Comparison of ENCODE assay signal across 8 mouse cellular contexts in genomic region chr16:22655812-22656211, GRCm38 (mm10). TPM values are rescaled to one million over a fixed set of nuclear protein-coding genes. Genes with fewer than 3 reads are reported as not detected.
DNase-seq lines count a peak whose midpoint lies in the region; ATAC-seq and TF ChIP-seq lines count a peak whose summit lies in the region.

No protein-coding gene starts in this region.

- DNase-seq in layer of hippocampus, adult 2 months (ENCODE audit: low spot score in 2 of 2) = no peak
- DNase-seq in layer of hippocampus, postnatal 14 days (ENCODE audit: low spot score in 2 of 2) = no peak
- peak; percentile 27 to 57 for DNase-seq in cerebellum, postnatal 36 days
- DNase-seq in natural killer cell, adult 2 months (ENCODE audit: low spot score in 2 of 2) = no peak
- no peak for DNase-seq in heart, adult 11 months

- peak overlapping the region; percentile 98 for H3K27ac ChIP-seq in layer of hippocampus, adult 2 months
- no peak overlapping the region for H3K27ac ChIP-seq in limb, embryonic 12.5 days
- H3K27ac ChIP-seq in stomach, embryonic 16.5 days (ENCODE audit: low read length) = no peak overlapping the region

- ATAC-seq in limb, embryonic 12.5 days (ENCODE audit: insufficient number of reproducible peaks, insufficient read depth, low FRiP score, low TSS enrichment, low read depth) = no peak
- ATAC-seq in stomach, embryonic 16.5 days (ENCODE audit: insufficient read depth, low FRiP score) = no peak
- no peak for ATAC-seq in megakaryocyte progenitor cell, adult 5-6 weeks (replicated peaks; ENCODE audit: poor library complexity)

- no peaks in the 10 kb centered on the region for H3K36me3 ChIP-seq in limb, embryonic 12.5 days
- no peaks in the 10 kb centered on the region for H3K36me3 ChIP-seq in stomach, embryonic 16.5 days (ENCODE audit: control insufficient read depth, insufficient read depth, low read length)

- H3K4me1 ChIP-seq in limb, embryonic 12.5 days (replicated peaks) = peaks cover 12% of the 10 kb centered on the region
- no peaks in the 10 kb centered on the region; the same call in 1 of the 2 replicates for H3K4me1 ChIP-seq in stomach, embryonic 16.5 days (ENCODE audit: control insufficient read depth, insufficient read depth, low read length)

- 10% methylated on average over 11 of the region's 11 CpGs for WGBS in limb, embryonic 12.5 days
- WGBS in stomach, embryonic 16.5 days = 7% methylated on average over 11 of the region's 11 CpGs

- H3K27me3 ChIP-seq in limb, embryonic 12.5 days = peaks cover 52% of the 10 kb centered on the region
- peaks cover 29% of the 10 kb centered on the region for H3K27me3 ChIP-seq in stomach, embryonic 16.5 days (ENCODE audit: control insufficient read depth, insufficient read depth, low read length)

- peak overlapping the region; percentile 87 for H3K4me3 ChIP-seq in layer of hippocampus, adult 2 months
- H3K4me3 ChIP-seq in limb, embryonic 12.5 days (replicated peaks) = no peak overlapping the region
- peak overlapping the region; percentile 50; the same call in 1 of the 2 replicates for H3K4me3 ChIP-seq in stomach, embryonic 16.5 days (replicated peaks; ENCODE audit: low read length)

- peak overlapping the region; percentile 86 for H3K4me2 ChIP-seq in limb, embryonic 12.5 days
- H3K4me2 ChIP-seq in stomach, embryonic 16.5 days (ENCODE audit: low read depth, low read length) = peak overlapping the region; percentile 79; the same call in 1 of the 2 replicates

- H3K9ac ChIP-seq in limb, embryonic 12.5 days (replicated peaks) = no peak overlapping the region
- H3K9ac ChIP-seq in stomach, embryonic 16.5 days (ENCODE audit: low read length) = no peak overlapping the region

- no peaks in the 10 kb centered on the region for H3K9me3 ChIP-seq in limb, embryonic 12.5 days
- no peaks in the 10 kb centered on the region for H3K9me3 ChIP-seq in stomach, embryonic 16.5 days (replicated peaks; ENCODE audit: control insufficient read depth, low read length)

- TF ChIP-seq CTCF in layer of hippocampus, adult 2 months (conservative IDR thresholded peaks at IDR 0.05) = no peak

RNA-seq across cellular contexts. Expression of gene Dgkg, which starts 1.2 kb away (rescaled TPM):
- total RNA-seq in layer of hippocampus, adult 2 months (2021) = 100 to 1,000 TPM; 199 to 231 TPM
- 100 to 1,000 TPM; 167 to 172 TPM for total RNA-seq in layer of hippocampus, postnatal 14 days (2021)
- 0.09 and 0.30 TPM in 2 replicates for polyA plus RNA-seq in limb, embryonic 12.5 days (2016; fragmentation: Nextera tagmentation; extraction: Ambion mirVana)
- 1.3 and 2.1 TPM in 2 replicates for polyA plus RNA-seq in stomach, embryonic 16.5 days (2015; fragmentation: Nextera tagmentation; extraction: Ambion mirVana)
- 13.5 and 18.8 TPM in 2 replicates for total RNA-seq in megakaryocyte progenitor cell, adult 5-6 weeks (2015)
- 13.9 and 14.0 TPM in 2 replicates for total RNA-seq in megakaryocyte progenitor cell, adult 5-6 weeks (2017)

Comparison
In these comparisons a context has a peak if more than half of its experiments do, and no peak if none do; other contexts are left out.
1. DNase-seq: peak in cerebellum, postnatal 36 days (2 of 2); none in layer of hippocampus, adult 2 months (0 of 2), layer of hippocampus, postnatal 14 days (0 of 2), natural killer cell, adult 2 months (0 of 2) and heart, adult 11 months (single experiment).
2. RNA of gene Dgkg, which starts 1.2 kb away (total RNA-seq): 199 to 231 TPM in layer of hippocampus, adult 2 months and 167 to 172 TPM in layer of hippocampus, postnatal 14 days; 13.5 to 18.8 TPM in megakaryocyte progenitor cell, adult 5-6 weeks; every median in the first group is over 4 times any median in the second.